Mouse (Mus musculus) E14TG2a.4 (cell line): ENCODE measurements around the gene Zfp526.
"Not testable (repeated sequence)": the region's sequence is repeated elsewhere in the genome, so short reads cannot be mapped to it uniquely, and the experiment has no call there.

Experiments used
- H3K27me3 ChIP-seq: 2 replicates; pipeline ENCODE4 v1.6.1; 2014; ENCODE audit warnings: low read length, control low read depth; ENCODE audit not compliant: insufficient read depth
- H3K36me3 ChIP-seq: 2 replicates; pipeline ENCODE4 v1.6.1; 2014; ENCODE audit warnings: low read length, control low read depth; ENCODE audit not compliant: insufficient read depth
- H3K4me1 ChIP-seq: replicated peaks from 2 replicates; pipeline ENCODE4 v1.6.1; 2014; ENCODE audit warnings: low read depth, low read length, control low read depth
- H3K4me3 ChIP-seq: replicated peaks from 2 replicates; pipeline ENCODE4 v1.5.1; 2014; ENCODE audit warnings: mild to moderate bottlenecking, low read length
- H3K9me3 ChIP-seq: 2 replicates; pipeline ENCODE4 v1.6.1; 2014; ENCODE audit warnings: low read length, control low read depth
- CTCF ChIP-seq: conservative IDR thresholded peaks from 2 replicates; pipeline ENCODE4 v1.5.1; 2014; ENCODE audit warnings: low read length
- NANOG ChIP-seq: IDR thresholded peaks from 2 replicates; pipeline ENCODE4 v1.6.1; 2014; ENCODE audit warnings: borderline replicate concordance, low read length, mixed read lengths
- POU5F1 ChIP-seq: IDR thresholded peaks from 2 replicates; pipeline ENCODE4 v1.6.1; 2014; ENCODE audit warnings: low read length, borderline replicate concordance

Zfp526 gene

GRCm38 (mm10) chr7:25250141-25250972 lies 29.1 kb downstream of the Zfp526 start, which contains the start of gene Erf:
Gene Erf, minus strand, starts transcription at chr7:25250761.
- Histone ChIP-seq H3K27me3 (no peaks in the 10 kb centered on the region), H3K4me3 (peak within 1 kb of the TSS; percentile 98), H3K4me1 (peaks cover 68% of the 10 kb centered on the region), H3K36me3 (peaks cover 33% of the 10 kb centered on the region), H3K9me3 (no peaks in the 10 kb centered on the region)
- TF ChIP-seq CTCF (no peak), POU5F1 (no peak), NANOG (no peak)

- TF ChIP-seq CTCF (no peak), POU5F1 (no peak), NANOG (no peak)
- no peaks in the 10 kb centered on the region for H3K27me3 ChIP-seq
- H3K9me3 ChIP-seq = no peaks in the 10 kb centered on the region
- H3K4me1 ChIP-seq = peaks cover 61% of the 10 kb centered on the region
- peak overlapping the region; percentile 98 for H3K4me3 ChIP-seq
- H3K36me3 ChIP-seq = peaks cover 24% of the 10 kb centered on the region
These were observed 30.0 kb downstream of the Zfp526 start for GRCm38 (mm10) chr7:25251071-25251791.

GRCm38 (mm10) chr7:25251822-25252221 lies 30.6 kb downstream of the Zfp526 start:
- H3K4me3 ChIP-seq = peak overlapping the region; percentile 98
- H3K36me3 ChIP-seq = peaks cover 18% of the 10 kb centered on the region
- H3K27me3 ChIP-seq = no peaks in the 10 kb centered on the region
- peaks cover 55% of the 10 kb centered on the region for H3K4me1 ChIP-seq
- TF ChIP-seq POU5F1 (no peak), NANOG (no peak), CTCF (no peak)
- no peaks in the 10 kb centered on the region for H3K9me3 ChIP-seq

GRCm38 (mm10) chr7:25261896-25262295 lies 40.7 kb downstream of the Zfp526 start:
- Histone ChIP-seq H3K27me3 (no peaks in the 10 kb centered on the region), H3K4me3 (no peak overlapping the region), H3K36me3 (no peaks in the 10 kb centered on the region), H3K4me1 (peaks cover 49% of the 10 kb centered on the region), H3K9me3 (no peaks in the 10 kb centered on the region)
- TF ChIP-seq POU5F1 = no peak
- TF ChIP-seq NANOG = no peak
- TF ChIP-seq CTCF = no peak

GRCm38 (mm10) chr7:25263968-25264870 lies 43.0 kb downstream of the Zfp526 start:
- Histone ChIP-seq H3K4me3 (peak overlapping the region; percentile 48), H3K36me3 (no peaks in the 10 kb centered on the region), H3K27me3 (no peaks in the 10 kb centered on the region), H3K4me1 (peaks cover 61% of the 10 kb centered on the region), H3K9me3 (no peaks in the 10 kb centered on the region)
- no peak for TF ChIP-seq CTCF
- TF ChIP-seq NANOG = peak; percentile 68; the same call in 1 of the 2 replicates

- H3K27me3 ChIP-seq, H3K4me3 ChIP-seq, H3K9me3 ChIP-seq, H3K36me3 ChIP-seq: not testable (repeated sequence)
- peaks cover 72% of the 10 kb centered on the region for H3K4me1 ChIP-seq
These were observed 44.5 kb downstream of the Zfp526 start for GRCm38 (mm10) chr7:25265743-25266142.

GRCm38 (mm10) chr7:25266180-25266962 lies 45.1 kb downstream of the Zfp526 start:
- Histone ChIP-seq H3K36me3 (peaks cover 2% of the 10 kb centered on the region; the same call in 1 of the 2 replicates), H3K4me1 (peaks cover 75% of the 10 kb centered on the region), H3K4me3 (peak overlapping the region; percentile 94), H3K27me3 (no peaks in the 10 kb centered on the region), H3K9me3 (no peaks in the 10 kb centered on the region)
- no peak for TF ChIP-seq CTCF
- TF ChIP-seq POU5F1 = no peak
- TF ChIP-seq NANOG = no peak

- no peak for TF ChIP-seq NANOG
- no peak for TF ChIP-seq CTCF
- no peak for TF ChIP-seq POU5F1
These were observed 46.1 kb downstream of the Zfp526 start, which contains the start of gene Cic for GRCm38 (mm10) chr7:25267301-25267750. Gene Cic, plus strand, starts transcription at chr7:25267704.

More at GRCm38 (mm10) chr7:25267301-25267750, 46.1 kb downstream of the Zfp526 start, which contains the start of gene Cic:
- H3K4me1 ChIP-seq = peaks cover 78% of the 10 kb centered on the region
- H3K9me3 ChIP-seq = no peaks in the 10 kb centered on the region
- peak within 1 kb of the TSS; percentile 94 for H3K4me3 ChIP-seq
- peaks cover 7% of the 10 kb centered on the region; the same call in 1 of the 2 replicates for H3K27me3 ChIP-seq
- H3K36me3 ChIP-seq = peaks cover 8% of the 10 kb centered on the region; the same call in 1 of the 2 replicates
